In the genomic region with DNA sequence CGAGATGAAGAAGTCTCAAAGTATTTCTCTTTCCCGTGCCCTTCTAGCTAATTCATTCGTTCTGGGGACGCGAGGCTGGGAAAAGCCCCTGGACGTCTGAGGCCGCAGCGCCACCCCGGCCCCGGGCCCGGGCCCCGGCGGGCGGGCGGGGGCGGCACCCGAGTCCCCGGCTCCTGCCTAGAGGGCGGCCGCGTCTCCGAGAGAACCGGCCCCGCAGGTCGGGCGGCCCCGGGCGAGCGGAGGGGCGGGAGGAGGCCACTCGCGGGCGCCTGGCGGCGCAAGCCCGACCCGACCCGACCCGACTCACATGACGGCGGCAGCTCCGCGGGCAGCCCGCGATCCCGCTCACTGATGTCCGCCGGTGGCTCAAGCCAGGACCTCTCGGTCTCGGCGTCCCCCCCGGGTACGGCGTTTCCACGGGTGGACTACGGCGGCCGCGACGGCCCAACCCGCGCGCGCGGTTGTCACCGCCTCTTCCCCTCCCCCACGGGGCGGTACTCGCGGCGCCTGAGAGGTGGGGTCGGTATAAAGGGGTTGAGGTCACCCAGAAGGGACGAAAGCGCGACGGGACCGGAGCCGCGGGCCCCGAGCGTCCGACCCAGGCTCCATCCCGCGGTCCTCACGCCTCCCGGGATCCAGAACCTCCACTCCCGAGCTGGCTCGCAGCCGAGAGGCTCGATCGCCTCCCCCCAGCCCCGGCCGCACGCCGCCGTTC, we compare ENCODE assay signal across 8 mouse cellular contexts. TPM values are rescaled to one million over a fixed set of nuclear protein-coding genes. Genes with fewer than 3 reads are reported as not detected.
DNase-seq lines count a peak whose midpoint lies in the region; ATAC-seq and TF ChIP-seq lines count a peak whose summit lies in the region.

A gene (plus strand): TSS at position 571 of the 715 bp plus-strand sequence.

- no peak for TF ChIP-seq CTCF in cortical plate, adult 2 months (IDR thresholded peaks at IDR 0.05; ENCODE audit: extremely low read depth, insufficient read depth, low read length)

- H3K27ac ChIP-seq in cortical plate, adult 2 months (ENCODE audit: insufficient read depth, low read length), result peak within 1 kb of the TSS; percentile 99

- DNase-seq in adipocyte (ENCODE audit: low spot score), result peak; percentile 91
- peak; percentile 98 for DNase-seq in gastrocnemius, postnatal 10 days
- DNase-seq in induced T-regulatory cell, adult 2 months (ENCODE audit: low read depth), result peak; percentile 92
- peak; percentile 92 to 93 for DNase-seq in left cerebral cortex, adult 8-10 months (ENCODE audit: low spot score in 2 of 2)
- peak; percentile 96 for DNase-seq in right cerebral cortex, adult 18-20 months
- DNase-seq in urinary bladder, adult 2 months (ENCODE audit: low spot score), result peak; percentile 100

- ATAC-seq in megakaryocyte, adult 5-6 weeks (ENCODE audit: poor library complexity, severe bottlenecking), result peak; percentile 68

- peaks cover 8% of the 10 kb centered on the region for H3K4me1 ChIP-seq in cortical plate, adult 2 months (ENCODE audit: control insufficient read depth, insufficient read depth, low read length)

- no peak for TF ChIP-seq POLR2A in cortical plate, adult 2 months (IDR thresholded peaks at IDR 0.05; ENCODE audit: extremely low read depth, insufficient read depth, low read length)

- H3K4me3 ChIP-seq in cortical plate, adult 2 months (ENCODE audit: insufficient read depth, low read length), result peak within 1 kb of the TSS; percentile 52

RNA-seq across cellular contexts. Expression of the gene that starts here (rescaled TPM):
- polyA plus RNA-seq in cortical plate, adult 2 months (2012; rRNA removed), result 4.3 and 4.5 TPM in 2 replicates
- total RNA-seq in gastrocnemius, postnatal 10 days (2021), result 10 to 100 TPM in 1 of 2 experiments, 1 to 10 TPM in 1; 8.7 to 11.3 TPM
- 1 to 10 TPM; 4.9 to 5.7 (median 5.0) TPM for total RNA-seq in left cerebral cortex, adult 8-10 months (2022)
- total RNA-seq in megakaryocyte, adult 5-6 weeks (2015), result 66.4 and 69.3 TPM in 2 replicates
- total RNA-seq in megakaryocyte, adult 5-6 weeks (2017), result 138 and 142 TPM in 2 replicates
- 40.7 and 41.9 TPM in 2 replicates for polyA plus RNA-seq in urinary bladder, adult 2 months (2012; rRNA removed)

Comparison
In these comparisons a context has a peak if more than half of its experiments do, and no peak if none do; other contexts are left out.
1. Peak in every context shown above with its lines: DNase-seq, ATAC-seq, H3K4me3 ChIP-seq and H3K27ac ChIP-seq.
2. RNA of the gene that starts here (total RNA-seq): 66.4 to 142 TPM in megakaryocyte, adult 5-6 weeks; 8.7 to 11.3 TPM in gastrocnemius, postnatal 10 days and 4.9 to 5.7 TPM in left cerebral cortex, adult 8-10 months; every median in the first group is over 4 times any median in the second.